Comparison of ENCODE assay signal across 8 mouse cellular contexts in the genomic region with DNA sequence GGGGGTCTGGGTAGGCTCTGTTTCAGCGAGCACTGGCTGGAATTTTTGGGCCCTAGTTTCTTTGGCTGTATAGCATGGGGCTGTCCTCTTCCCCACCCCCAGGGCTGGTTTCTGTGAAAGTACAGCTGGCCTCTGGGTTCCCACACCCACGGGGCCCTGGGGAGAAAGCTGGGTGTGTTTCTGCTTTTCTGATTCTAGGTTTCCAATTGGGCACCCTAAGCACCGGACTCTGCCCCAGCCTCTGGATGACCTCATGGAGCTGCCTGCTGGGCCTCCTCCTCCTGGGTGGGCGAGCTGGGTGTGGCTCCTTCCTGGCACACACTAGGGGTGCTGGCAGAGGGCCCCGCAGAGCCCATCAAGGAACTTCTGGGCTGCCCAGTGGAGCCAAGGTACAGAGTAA. TPM values are rescaled to one million over a fixed set of nuclear protein-coding genes. Genes with fewer than 3 reads are reported as not detected.
A peak's percentile ranks its signal among the peaks of the same experiment; 100 is the strongest.
DNase-seq lines count a peak whose midpoint lies in the region; ATAC-seq and TF ChIP-seq lines count a peak whose summit lies in the region.

No protein-coding gene starts in this region.

- TF ChIP-seq CTCF in lung, embryonic 14.5 days (IDR thresholded peaks at IDR 0.05; ENCODE audit: low read depth): no peak

- H3K4me2 ChIP-seq in lung, embryonic 14.5 days: no peak overlapping the region

- peak; percentile 71 for DNase-seq in 3T3-L1 (ENCODE audit: low read depth, low spot score)
- DNase-seq in heart, postnatal 4 days: peak; percentile 68
- DNase-seq in lung, embryonic 14.5 days: no peak
- peak; percentile 56 for DNase-seq in testis, postnatal 10 days (ENCODE audit: low spot score)
- no peak for DNase-seq in ovary, postnatal 10 days (ENCODE audit: low spot score)
- no peak for DNase-seq in thymus, postnatal 0 days (ENCODE audit: low spot score)
- DNase-seq in layer of hippocampus, adult 8-10 months (ENCODE audit: low spot score in 2 of 2): no peak

- 31% methylated on average over 5 of the region's 5 CpGs for WGBS in lung, embryonic 14.5 days

- H3K4me1 ChIP-seq in lung, embryonic 14.5 days (ENCODE audit: insufficient read depth): peaks cover 9% of the 10 kb centered on the region

- no peak overlapping the region for H3K4me3 ChIP-seq in lung, embryonic 14.5 days (ENCODE audit: low read depth, low read length)

- no peaks in the 10 kb centered on the region for H3K36me3 ChIP-seq in lung, embryonic 14.5 days (ENCODE audit: insufficient read depth)

- peak overlapping the region; percentile 23; the same call in 1 of the 2 replicates for H3K9ac ChIP-seq in lung, embryonic 14.5 days

- H3K27ac ChIP-seq in lung, embryonic 14.5 days (ENCODE audit: low read depth): peak overlapping the region; percentile 63; the same call in 1 of the 2 replicates

- H3K27me3 ChIP-seq in lung, embryonic 14.5 days (ENCODE audit: insufficient read depth, low read length): no peaks in the 10 kb centered on the region

- no peaks in the 10 kb centered on the region for H3K9me3 ChIP-seq in lung, embryonic 14.5 days (ENCODE audit: low read depth, low read length)

- ATAC-seq in common myeloid progenitor, adult 5-6 weeks (replicated peaks; ENCODE audit: low read depth, poor library complexity, severe bottlenecking): peak; percentile 29
- peak; percentile 27; the same call in 1 of the 2 replicates for ATAC-seq in lung, embryonic 14.5 days (ENCODE audit: insufficient read depth)

RNA-seq across cellular contexts. Expression of a gene that starts 16.8 kb away (rescaled TPM):
- total RNA-seq in common myeloid progenitor, adult 5-6 weeks (2017): 8.2 and 13.7 TPM in 2 replicates
- 10 to 100 TPM; 23.5 to 25.4 TPM for total RNA-seq in heart, postnatal 4 days (2021)
- polyA plus RNA-seq in lung, embryonic 14.5 days (2014; fragmentation: Nextera tagmentation; extraction: Ambion mirVana): 16.8 and 20.6 TPM in 2 replicates
- 20.0 and 20.4 TPM in 2 replicates for polyA plus RNA-seq in thymus, postnatal 0 days (2015; fragmentation: Nextera tagmentation; extraction: Ambion mirVana)
- total RNA-seq in layer of hippocampus, adult 8-10 months (2022): 10 to 100 TPM in 3 of 4 experiments, 1 to 10 TPM in 1; 9.8 to 19.8 (median 15.6) TPM

Comparison
In these comparisons a context has a peak if more than half of its experiments do, and no peak if none do; other contexts are left out.
1. DNase-seq: peak in 3T3-L1 (single experiment), heart, postnatal 4 days (single experiment) and testis, postnatal 10 days (single experiment); none in lung, embryonic 14.5 days (single experiment), ovary, postnatal 10 days (single experiment), thymus, postnatal 0 days (single experiment) and layer of hippocampus, adult 8-10 months (0 of 2).